Mouse (Mus musculus): Measurements from ENCODE around the gene Slc2a9. TPM values are rescaled to one million over a fixed set of nuclear protein-coding genes. Genes with fewer than 3 reads are reported as not detected.

Gene Slc2a9
- polyA plus RNA-seq, 1 experiment from 2014 or later, result 1.3 TPM

GRCm38 (mm10) chr5:38536822-38537221 is 33.9 kb upstream of the Slc2a9 start:
- no peak for ATAC-seq (ENCODE audit: insufficient number of reproducible peaks, low FRiP score, low TSS enrichment, low read depth)
- no peak overlapping the region for H3K27ac ChIP-seq (replicated peaks)
- no peak overlapping the region for H3K4me3 ChIP-seq (replicated peaks)
- peaks cover 99% of the 10 kb centered on the region for H3K36me3 ChIP-seq
- H3K9me3 ChIP-seq (replicated peaks), result no peaks in the 10 kb centered on the region
- no peak overlapping the region for H3K9ac ChIP-seq
- H3K4me1 ChIP-seq, result no peaks in the 10 kb centered on the region
- H3K4me2 ChIP-seq (replicated peaks), result no peak overlapping the region
- no peaks in the 10 kb centered on the region for H3K27me3 ChIP-seq
- WGBS, result 82% methylated on average over 3 of the region's 3 CpGs

- no peak overlapping the region for H3K4me2 ChIP-seq (replicated peaks)
- no peak overlapping the region for H3K4me3 ChIP-seq (replicated peaks)
- H3K27me3 ChIP-seq, result no peaks in the 10 kb centered on the region
- no peaks in the 10 kb centered on the region for H3K9me3 ChIP-seq (replicated peaks)
- H3K9ac ChIP-seq, result no peak overlapping the region
- 83% methylated on average over 4 of the region's 4 CpGs for WGBS
- peaks cover 98% of the 10 kb centered on the region for H3K36me3 ChIP-seq
- ATAC-seq (ENCODE audit: insufficient number of reproducible peaks, low FRiP score, low TSS enrichment, low read depth), result no peak
- no peaks in the 10 kb centered on the region for H3K4me1 ChIP-seq
- H3K27ac ChIP-seq (replicated peaks), result no peak overlapping the region
These were observed 29.1 kb upstream of the Slc2a9 start for GRCm38 (mm10) chr5:38532084-38532483.

DNA sequence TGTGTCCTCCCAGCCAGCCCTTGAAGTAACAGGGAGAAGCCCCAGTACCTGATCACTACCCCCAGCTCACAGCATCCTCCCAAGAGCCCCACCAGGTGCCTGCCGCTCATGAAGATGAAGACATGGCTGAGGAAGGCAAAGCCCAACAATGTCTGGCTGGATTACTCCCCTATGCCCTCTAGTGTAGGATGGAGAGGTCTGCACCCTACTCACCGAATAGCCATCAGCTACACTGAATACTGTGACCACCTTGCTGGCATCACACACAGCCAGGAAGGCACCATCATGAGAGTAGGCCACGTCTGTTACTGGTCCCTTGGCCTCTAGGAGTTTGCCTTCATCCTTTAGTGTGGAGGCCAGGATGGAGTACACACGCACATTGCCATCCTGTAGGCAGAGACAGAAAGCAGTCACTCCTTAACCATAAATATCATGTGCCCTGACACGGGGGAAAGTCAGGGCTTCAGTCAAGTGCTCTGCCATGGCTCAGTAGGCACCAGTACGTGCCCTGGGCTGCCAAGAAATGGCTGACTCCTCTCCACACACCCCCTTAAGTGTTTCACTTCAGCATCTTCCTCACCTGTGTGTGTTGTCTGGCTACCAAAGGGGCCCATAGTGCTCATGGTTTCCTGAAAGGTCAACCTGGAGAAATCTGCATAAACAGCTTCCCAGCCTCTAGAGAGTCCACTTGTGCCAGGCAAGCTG is 26.9 kb upstream of the Slc2a9 start:
- Histone ChIP-seq H3K9ac (no peak overlapping the region), H3K4me1 (no peaks in the 10 kb centered on the region), H3K4me2 (replicated peaks) (no peak overlapping the region), H3K27ac (replicated peaks) (no peak overlapping the region), H3K27me3 (no peaks in the 10 kb centered on the region), H3K36me3 (peaks cover 94% of the 10 kb centered on the region), H3K9me3 (replicated peaks) (no peaks in the 10 kb centered on the region), H3K4me3 (replicated peaks) (no peak overlapping the region)
- 70% methylated on average over 6 of the region's 6 CpGs for WGBS
- no peak for ATAC-seq (ENCODE audit: insufficient number of reproducible peaks, low FRiP score, low TSS enrichment, low read depth)

DNA sequence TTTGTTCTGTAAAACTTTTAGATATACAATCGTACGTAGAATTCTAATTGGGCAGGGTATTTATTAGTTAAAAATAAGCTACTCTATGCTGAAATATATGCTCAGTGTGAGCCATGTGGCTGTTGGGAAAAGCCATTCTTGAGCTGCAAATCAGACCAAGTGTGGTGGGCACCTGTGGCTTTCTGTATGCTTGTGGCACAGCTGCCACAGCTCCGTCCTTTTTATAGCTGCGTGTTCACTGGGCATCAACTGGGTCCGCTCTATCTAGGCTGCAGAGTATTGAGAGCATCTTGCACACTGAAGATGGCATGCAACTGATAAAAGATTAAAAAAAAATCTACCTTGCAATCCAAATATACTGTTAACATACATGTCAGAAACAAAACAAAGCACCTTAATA is 20.0 kb upstream of the Slc2a9 start:
- Histone ChIP-seq H3K9me3 (replicated peaks) (no peaks in the 10 kb centered on the region), H3K4me2 (replicated peaks) (no peak overlapping the region), H3K27me3 (no peaks in the 10 kb centered on the region), H3K27ac (replicated peaks) (no peak overlapping the region), H3K36me3 (peaks cover 28% of the 10 kb centered on the region), H3K4me1 (no peaks in the 10 kb centered on the region), H3K9ac (no peak overlapping the region), H3K4me3 (replicated peaks) (no peak overlapping the region)
- no peak for ATAC-seq (ENCODE audit: insufficient number of reproducible peaks, low FRiP score, low TSS enrichment, low read depth)
- 89% methylated on average over 5 of the region's 5 CpGs for WGBS

DNA sequence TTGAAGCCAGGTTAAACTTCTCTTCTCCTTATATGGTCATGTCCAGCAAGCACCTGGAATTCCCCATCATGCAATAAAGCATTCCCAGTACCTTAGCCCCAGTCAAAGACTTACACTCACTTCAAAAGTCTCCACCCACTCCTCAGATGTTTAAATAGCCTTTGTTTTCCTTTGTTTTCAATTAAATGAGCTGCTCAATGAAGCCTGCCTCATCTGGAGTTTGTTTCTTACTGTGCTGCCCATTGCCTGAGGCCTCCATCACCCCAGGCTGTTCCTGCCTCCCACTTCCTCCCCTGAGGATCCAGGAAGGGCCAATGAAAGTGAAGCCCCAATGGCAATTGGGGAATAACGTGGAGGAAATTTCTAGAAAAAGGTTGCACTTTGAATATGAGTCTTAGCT is 17.9 kb upstream of the Slc2a9 start:
- 35% methylated on average over 1 of the region's 1 CpGs for whole genome bisulfite sequencing
- no peak for ATAC-seq (ENCODE audit: insufficient number of reproducible peaks, low FRiP score, low TSS enrichment, low read depth)
- Histone ChIP-seq H3K4me3 (replicated peaks) (no peak overlapping the region), H3K36me3 (peaks cover 8% of the 10 kb centered on the region), H3K27ac (replicated peaks) (no peak overlapping the region), H3K4me2 (replicated peaks) (no peak overlapping the region), H3K9me3 (replicated peaks) (no peaks in the 10 kb centered on the region), H3K27me3 (no peaks in the 10 kb centered on the region), H3K9ac (no peak overlapping the region), H3K4me1 (no peaks in the 10 kb centered on the region)

GRCm38 (mm10) chr5:38516267-38516666 is 13.3 kb upstream of the Slc2a9 start:
- no peak overlapping the region for H3K27ac ChIP-seq (replicated peaks)
- no peaks in the 10 kb centered on the region for H3K36me3 ChIP-seq
- WGBS, result 49% methylated on average over 6 of the region's 6 CpGs
- H3K4me3 ChIP-seq (replicated peaks), result no peak overlapping the region
- H3K9ac ChIP-seq, result no peak overlapping the region
- H3K9me3 ChIP-seq (replicated peaks), result no peaks in the 10 kb centered on the region
- H3K4me1 ChIP-seq, result no peaks in the 10 kb centered on the region
- no peak overlapping the region for H3K4me2 ChIP-seq (replicated peaks)
- no peak for ATAC-seq (ENCODE audit: insufficient number of reproducible peaks, low FRiP score, low TSS enrichment, low read depth)
- H3K27me3 ChIP-seq, result no peaks in the 10 kb centered on the region

DNA sequence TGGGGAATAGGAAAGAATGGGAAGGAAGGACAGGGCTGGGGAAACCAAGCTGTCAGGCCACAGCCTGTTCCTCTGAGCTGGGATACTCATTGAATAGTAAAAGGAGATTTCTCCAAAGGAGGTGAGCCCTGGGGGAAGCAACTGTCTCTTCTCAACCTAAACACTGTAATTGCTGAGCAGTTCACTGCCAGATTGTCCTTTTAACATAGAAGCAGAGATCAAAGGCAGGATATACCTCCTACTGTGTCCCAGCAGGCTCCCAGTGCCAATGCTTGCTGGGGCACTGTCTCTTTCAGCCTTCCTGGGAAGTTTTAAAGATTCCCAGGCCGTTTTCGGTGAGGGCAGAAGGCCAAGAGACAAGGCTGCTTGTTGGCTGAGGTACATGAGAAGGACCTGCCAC is 10.0 kb upstream of the Slc2a9 start:
- Histone ChIP-seq H3K9me3 (replicated peaks) (no peaks in the 10 kb centered on the region), H3K4me3 (replicated peaks) (no peak overlapping the region), H3K4me1 (no peaks in the 10 kb centered on the region), H3K4me2 (replicated peaks) (no peak overlapping the region), H3K27me3 (no peaks in the 10 kb centered on the region), H3K27ac (replicated peaks) (no peak overlapping the region), H3K9ac (no peak overlapping the region), H3K36me3 (no peaks in the 10 kb centered on the region)
- WGBS, result 3% methylated on average over 2 of the region's 2 CpGs
- ATAC-seq (ENCODE audit: insufficient number of reproducible peaks, low FRiP score, low TSS enrichment, low read depth), result no peak

DNA sequence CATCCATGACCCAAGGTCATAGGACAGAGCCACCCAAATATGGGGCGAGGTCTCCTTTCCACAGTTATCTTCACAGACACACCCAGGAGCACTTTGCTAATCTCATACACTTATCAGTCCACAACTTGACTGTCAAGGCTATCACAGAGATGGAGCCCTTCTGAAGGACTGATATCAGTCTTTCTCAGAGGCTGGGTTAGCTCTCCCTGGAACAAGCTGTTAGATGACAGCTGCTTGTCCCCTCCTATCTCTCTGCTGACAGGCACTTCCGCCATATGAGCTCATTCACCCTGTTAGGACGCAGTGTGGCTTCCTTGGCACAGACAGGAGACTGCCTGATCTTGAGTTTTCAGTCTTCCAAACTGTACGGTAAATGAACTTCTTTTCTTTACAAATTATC is 6.6 kb upstream of the Slc2a9 start:
- no peak overlapping the region for H3K9ac ChIP-seq
- 88% methylated on average over 4 of the region's 4 CpGs for WGBS
- no peak overlapping the region for H3K4me2 ChIP-seq (replicated peaks)
- no peak for ATAC-seq (ENCODE audit: insufficient number of reproducible peaks, low FRiP score, low TSS enrichment, low read depth)
- no peak overlapping the region for H3K4me3 ChIP-seq (replicated peaks)
- H3K36me3 ChIP-seq, result no peaks in the 10 kb centered on the region
- H3K27ac ChIP-seq (replicated peaks), result no peak overlapping the region
- no peaks in the 10 kb centered on the region for H3K27me3 ChIP-seq
- H3K9me3 ChIP-seq (replicated peaks), result no peaks in the 10 kb centered on the region
- H3K4me1 ChIP-seq, result no peaks in the 10 kb centered on the region; the same call in 1 of the 2 replicates

DNA sequence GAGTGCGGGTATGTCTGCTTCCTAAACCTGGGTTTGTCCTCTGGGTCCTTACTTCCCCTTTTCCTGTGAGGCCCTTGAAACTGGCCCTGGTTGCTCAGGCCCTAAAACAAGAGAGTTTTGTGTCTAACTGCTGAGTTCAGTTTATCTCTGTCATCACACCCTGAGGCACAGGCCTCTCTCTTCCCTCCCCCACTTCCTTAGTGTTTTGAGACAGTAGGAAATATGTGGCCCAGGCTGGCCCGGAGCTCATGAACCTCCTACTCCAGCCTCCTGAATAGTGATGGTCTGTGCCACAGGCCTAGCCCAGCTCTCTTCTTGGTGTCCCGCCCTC is 2.5 kb upstream of the Slc2a9 start:
- Histone ChIP-seq H3K36me3 (no peaks in the 10 kb centered on the region), H3K27ac (replicated peaks) (no peak overlapping the region), H3K9ac (no peak overlapping the region), H3K4me3 (replicated peaks) (no peak overlapping the region), H3K4me2 (replicated peaks) (no peak overlapping the region), H3K27me3 (no peaks in the 10 kb centered on the region), H3K9me3 (replicated peaks) (no peaks in the 10 kb centered on the region), H3K4me1 (no peaks in the 10 kb centered on the region; the same call in 1 of the 2 replicates)
- 54% methylated on average over 3 of the region's 3 CpGs for WGBS
- ATAC-seq (ENCODE audit: insufficient number of reproducible peaks, low FRiP score, low TSS enrichment, low read depth), result no peak; the same call in 1 of the 2 replicates

DNA sequence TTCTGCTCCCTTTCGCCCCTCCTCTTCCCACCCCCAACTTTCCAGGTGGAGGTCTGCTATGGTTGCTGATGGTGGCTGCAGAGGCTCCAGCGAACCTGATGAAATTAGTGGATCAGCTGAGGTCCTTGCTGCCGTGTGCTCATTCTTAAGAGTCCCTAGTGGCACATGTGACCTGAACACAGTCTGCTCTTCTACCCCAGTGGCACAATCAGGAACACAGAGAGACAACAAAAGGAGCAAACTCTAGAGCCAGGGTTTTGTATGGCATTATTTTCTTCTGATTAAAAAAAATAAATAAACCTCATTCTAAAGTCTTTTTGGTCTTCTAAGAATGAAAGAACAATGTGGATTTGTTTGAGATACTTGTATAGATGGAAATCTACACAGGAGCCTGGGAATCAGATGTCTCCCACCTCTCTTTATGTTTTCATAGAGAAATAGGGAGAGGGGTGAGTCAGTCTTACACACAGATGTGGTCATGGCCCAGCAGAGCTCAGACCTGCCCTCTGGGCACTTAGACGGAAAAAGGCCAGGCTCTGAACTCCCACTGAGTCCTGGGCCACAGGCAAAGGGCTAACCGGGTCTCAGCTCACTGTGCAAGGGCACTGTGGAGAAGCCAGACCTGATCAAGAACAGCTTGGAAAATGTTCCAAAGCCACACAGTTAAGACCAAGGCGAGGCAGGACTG is 1.9 kb upstream of the Slc2a9 start:
- no peak for ATAC-seq (ENCODE audit: insufficient number of reproducible peaks, low FRiP score, low TSS enrichment, low read depth)

GRCm38 (mm10) chr5:38504116-38504515 is 1.2 kb upstream of the Slc2a9 start:
- Histone ChIP-seq H3K4me1 (no peaks in the 10 kb centered on the region; the same call in 1 of the 2 replicates), H3K27me3 (no peaks in the 10 kb centered on the region), H3K4me3 (replicated peaks) (no peak overlapping the region), H3K4me2 (replicated peaks) (no peak overlapping the region), H3K27ac (replicated peaks) (no peak overlapping the region), H3K9me3 (replicated peaks) (no peaks in the 10 kb centered on the region), H3K9ac (no peak overlapping the region), H3K36me3 (no peaks in the 10 kb centered on the region)
- WGBS, result 79% methylated on average over 1 of the region's 1 CpGs
- no peak for ATAC-seq (ENCODE audit: insufficient number of reproducible peaks, low FRiP score, low TSS enrichment, low read depth)

More for the DNA sequence above, 1.9 kb upstream of the Slc2a9 start:
- WGBS, result 44% methylated on average over 6 of the region's 6 CpGs
- no peak overlapping the region for H3K4me2 ChIP-seq (replicated peaks)
- no peak overlapping the region for H3K4me3 ChIP-seq (replicated peaks)
- H3K9ac ChIP-seq, result no peak overlapping the region
- no peak overlapping the region for H3K27ac ChIP-seq (replicated peaks)
- H3K9me3 ChIP-seq (replicated peaks), result no peaks in the 10 kb centered on the region
- H3K27me3 ChIP-seq, result no peaks in the 10 kb centered on the region
- H3K36me3 ChIP-seq, result no peaks in the 10 kb centered on the region
- H3K4me1 ChIP-seq, result no peaks in the 10 kb centered on the region; the same call in 1 of the 2 replicates

- H3K4me1 ChIP-seq, result no peaks in the 10 kb centered on the region; the same call in 1 of the 2 replicates
- H3K4me2 ChIP-seq (replicated peaks), result no peak overlapping the region
- no peaks in the 10 kb centered on the region for H3K36me3 ChIP-seq
- H3K9me3 ChIP-seq (replicated peaks), result no peaks in the 10 kb centered on the region
- H3K4me3 ChIP-seq (replicated peaks), result no peak overlapping the region
- no peak overlapping the region for H3K9ac ChIP-seq
- no peak for ATAC-seq (ENCODE audit: insufficient number of reproducible peaks, low FRiP score, low TSS enrichment, low read depth)
- H3K27me3 ChIP-seq, result no peaks in the 10 kb centered on the region
- no peak overlapping the region for H3K27ac ChIP-seq (replicated peaks)
- 89% methylated on average over 8 of the region's 8 CpGs for WGBS
These were observed 2.9 kb downstream of the Slc2a9 start for GRCm38 (mm10) chr5:38500043-38500442.
